Mouse (Mus musculus): ENCODE measurements around the gene Apba1. TPM values are rescaled to one million over a fixed set of nuclear protein-coding genes. Genes with fewer than 3 reads are reported as not detected.

The Apba1 gene
- polyA plus RNA-seq, 1 experiment = 1.1 TPM

GRCm38 (mm10) chr19:23961516-23961915, 202.8 kb downstream of the Apba1 start:
- WGBS = 1% methylated on average over 8 of the region's 8 CpGs
- peak; percentile 24 for DNase-seq (ENCODE audit: low read depth, low spot score)

- 80% methylated on average over 10 of the region's 10 CpGs for WGBS
- DNase-seq (ENCODE audit: low read depth, low spot score) = no peak
These were observed 205.8 kb downstream of the Apba1 start for GRCm38 (mm10) chr19:23964401-23964910.

GRCm38 (mm10) chr19:23966376-23966775, 207.7 kb downstream of the Apba1 start:
- DNase-seq (ENCODE audit: low read depth, low spot score) = no peak
- 83% methylated on average over 9 of the region's 9 CpGs for WGBS

- DNase-seq (ENCODE audit: low read depth, low spot score) = no peak
- WGBS = 18% methylated on average over 2 of the region's 2 CpGs
These were observed 208.5 kb downstream of the Apba1 start for GRCm38 (mm10) chr19:23967156-23967555.

- DNase-seq (ENCODE audit: low read depth, low spot score) = peak; percentile 19
- 54% methylated on average over 5 of the region's 5 CpGs for WGBS
These were observed 209.6 kb downstream of the Apba1 start for GRCm38 (mm10) chr19:23968125-23968861.

GRCm38 (mm10) chr19:23968862-23969225, 210.2 kb downstream of the Apba1 start:
- no peak for DNase-seq (ENCODE audit: low read depth, low spot score)
- WGBS = 54% methylated on average over 2 of the region's 2 CpGs

GRCm38 (mm10) chr19:23970374-23970773, 211.7 kb downstream of the Apba1 start:
- 89% methylated on average over 3 of the region's 3 CpGs for WGBS

GRCm38 (mm10) chr19:23971391-23971790, 212.7 kb downstream of the Apba1 start:
- DNase-seq (ENCODE audit: low read depth, low spot score) = no peak
- 83% methylated on average over 7 of the region's 7 CpGs for WGBS

More at GRCm38 (mm10) chr19:23970374-23970773, 211.7 kb downstream of the Apba1 start:
- DNase-seq (ENCODE audit: low read depth, low spot score) = no peak

- DNase-seq (ENCODE audit: low read depth, low spot score) = no peak
These were observed 214.4 kb downstream of the Apba1 start for GRCm38 (mm10) chr19:23972881-23973649.

GRCm38 (mm10) chr19:23977901-23978443, 219.3 kb downstream of the Apba1 start:
- DNase-seq (ENCODE audit: low read depth, low spot score) = no peak
- 72% methylated on average over 6 of the region's 6 CpGs for WGBS

More at GRCm38 (mm10) chr19:23972881-23973649, 214.4 kb downstream of the Apba1 start:
- 70% methylated on average over 16 of the region's 16 CpGs for WGBS

GRCm38 (mm10) chr19:23980598-23980997, 221.9 kb downstream of the Apba1 start:
- WGBS = 71% methylated on average over 3 of the region's 3 CpGs

GRCm38 (mm10) chr19:23984186-23984585, 225.5 kb downstream of the Apba1 start:
- DNase-seq (ENCODE audit: low read depth, low spot score) = no peak
- 86% methylated on average over 6 of the region's 6 CpGs for WGBS

More at GRCm38 (mm10) chr19:23980598-23980997, 221.9 kb downstream of the Apba1 start:
- DNase-seq (ENCODE audit: low read depth, low spot score) = no peak

GRCm38 (mm10) chr19:23987291-23987690, 228.6 kb downstream of the Apba1 start:
- DNase-seq (ENCODE audit: low read depth, low spot score) = no peak
- 28% methylated on average over 2 of the region's 2 CpGs for WGBS

- WGBS = 93% methylated on average over 4 of the region's 4 CpGs
- no peak for DNase-seq (ENCODE audit: low read depth, low spot score)
These were observed 229.5 kb downstream of the Apba1 start for GRCm38 (mm10) chr19:23988166-23988565.

- DNase-seq (ENCODE audit: low read depth, low spot score) = no peak
- WGBS = 88% methylated on average over 10 of the region's 10 CpGs
These were observed 237.2 kb downstream of the Apba1 start for GRCm38 (mm10) chr19:23995766-23996399.

Other genes with a start within 250 kb of the Apba1 start
- not detected in 2 replicates for gene 1700028P14Rik, start 106.1 kb upstream of the Apba1 start, polyA plus RNA-seq (2012; rRNA removed)
- gene Ptar1, start 71.5 kb upstream of the Apba1 start, polyA plus RNA-seq (2012; rRNA removed) = 2.1 and 5.9 TPM in 2 replicates